10 mouse cellular contexts compared by ENCODE assay signal in genomic region chr9:56824900-56825299, GRCm38 (mm10). TPM values are rescaled to one million over a fixed set of nuclear protein-coding genes. Genes with fewer than 3 reads are reported as not detected.
DNase-seq lines count a peak whose midpoint lies in the region; ATAC-seq lines count a peak whose summit lies in the region.
"Had no signal": no experiment of that assay in that cellular context is flagged by ENCODE, and none has a peak within 500 bp of the region (broad histone marks: within the 10 kb centered on the region; RNA-seq: fewer than 3 reads in every experiment).

No protein-coding gene starts in this region.

- no peak overlapping the region for H3K27ac ChIP-seq in heart, embryonic 11.5 days (ENCODE audit: low read depth, low read length)
- H3K27ac ChIP-seq in embryonic facial prominence, embryonic 14.5 days (replicated peaks; ENCODE audit: low read depth, low read length), result no peak overlapping the region
- H3K27ac ChIP-seq in midbrain, embryonic 14.5 days (replicated peaks; ENCODE audit: low read depth, low read length), result no peak overlapping the region

- WGBS in heart, embryonic 11.5 days (ENCODE audit: insufficient replicate concordance), result 6% methylated on average over 3 of the region's 3 CpGs
- 7% methylated on average over 3 of the region's 3 CpGs for WGBS in embryonic facial prominence, embryonic 14.5 days
- 2% methylated on average over 3 of the region's 3 CpGs for WGBS in midbrain, embryonic 14.5 days

- H3K27me3 ChIP-seq in heart, embryonic 11.5 days (ENCODE audit: control insufficient read depth, insufficient read depth, low read length), result peaks cover 21% of the 10 kb centered on the region
- H3K27me3 ChIP-seq in embryonic facial prominence, embryonic 14.5 days (replicated peaks; ENCODE audit: control insufficient read depth, insufficient read depth, low read length), result no peaks in the 10 kb centered on the region
- H3K27me3 ChIP-seq in midbrain, embryonic 14.5 days (ENCODE audit: control insufficient read depth, insufficient read depth, low read length), result no peaks in the 10 kb centered on the region
- H3K27me3 ChIP-seq: hindbrain, embryonic 15.5 days had no signal

- intact Hi-C loops in heart, postnatal 36 days (cut with DNase I), result loop anchor here (10.0 kb wide), 1 partner anchor 190 kb away; no protein-coding TSS in a partner anchor

- H3K9ac ChIP-seq in heart, embryonic 11.5 days (ENCODE audit: low read depth, low read length), result peak overlapping the region; percentile 46
- H3K9ac ChIP-seq in embryonic facial prominence, embryonic 14.5 days (ENCODE audit: low read depth, low read length), result no peak overlapping the region
- no peak overlapping the region for H3K9ac ChIP-seq in midbrain, embryonic 14.5 days (replicated peaks; ENCODE audit: low read length)

- no peak overlapping the region for H3K4me3 ChIP-seq in heart, embryonic 11.5 days (ENCODE audit: low read depth, low read length)
- no peak overlapping the region for H3K4me3 ChIP-seq in embryonic facial prominence, embryonic 14.5 days (ENCODE audit: low read depth, low read length)
- no peak overlapping the region for H3K4me3 ChIP-seq in midbrain, embryonic 14.5 days (replicated peaks; ENCODE audit: low read depth, low read length)
- H3K4me3 ChIP-seq: myocyte had no signal

- H3K36me3 ChIP-seq in heart, embryonic 11.5 days (ENCODE audit: control insufficient read depth, insufficient read depth, low read length), result no peaks in the 10 kb centered on the region
- no peaks in the 10 kb centered on the region for H3K36me3 ChIP-seq in embryonic facial prominence, embryonic 14.5 days (ENCODE audit: control insufficient read depth, insufficient read depth, low read length)
- H3K36me3 ChIP-seq in midbrain, embryonic 14.5 days (ENCODE audit: control insufficient read depth, insufficient read depth, low read length), result no peaks in the 10 kb centered on the region
- H3K36me3 ChIP-seq: hindbrain, embryonic 15.5 days had no signal

- no peak overlapping the region for H3K4me2 ChIP-seq in heart, embryonic 11.5 days
- no peak overlapping the region for H3K4me2 ChIP-seq in embryonic facial prominence, embryonic 14.5 days (ENCODE audit: low read depth, low read length)
- no peak overlapping the region for H3K4me2 ChIP-seq in midbrain, embryonic 14.5 days (ENCODE audit: low read length)

- no peak for DNase-seq in heart, postnatal 36 days
- DNase-seq in urinary bladder, postnatal 25 days (ENCODE audit: low spot score), result peak; percentile 18
- DNase-seq in urinary bladder, adult 18-20 months (ENCODE audit: low spot score in 2 of 2), result no peak
- DNase-seq in embryonic facial prominence, embryonic 14.5 days (ENCODE audit: low spot score), result peak; percentile 61
- peak; percentile 79 for DNase-seq in midbrain, embryonic 14.5 days
- DNase-seq in T-cell, adult 2 months (ENCODE audit: low spot score), result no peak
- DNase-seq in gastrocnemius, adult 8-10 months (ENCODE audit: low spot score in 2 of 2), result no peak

- peaks cover 11% of the 10 kb centered on the region for H3K4me1 ChIP-seq in heart, embryonic 11.5 days (ENCODE audit: control insufficient read depth, insufficient read depth, low read length)
- H3K4me1 ChIP-seq in embryonic facial prominence, embryonic 14.5 days (ENCODE audit: control insufficient read depth, insufficient read depth, low read length), result peaks cover 7% of the 10 kb centered on the region; the same call in 1 of the 2 replicates
- H3K4me1 ChIP-seq in midbrain, embryonic 14.5 days (ENCODE audit: control insufficient read depth, insufficient read depth, low read length), result peaks cover 21% of the 10 kb centered on the region

- no peak for ATAC-seq in heart, embryonic 11.5 days (replicated peaks; ENCODE audit: insufficient number of reproducible peaks, low FRiP score, low TSS enrichment)
- 0 out of 2 replicates have a peak, but pooled peaks have one; percentile 15 for ATAC-seq in embryonic facial prominence, embryonic 14.5 days (ENCODE audit: low read depth)
- no peak for ATAC-seq in midbrain, embryonic 14.5 days (ENCODE audit: low FRiP score, low TSS enrichment)

- H3K9me3 ChIP-seq in heart, embryonic 11.5 days (replicated peaks; ENCODE audit: control insufficient read depth, low read length), result no peaks in the 10 kb centered on the region
- no peaks in the 10 kb centered on the region for H3K9me3 ChIP-seq in embryonic facial prominence, embryonic 14.5 days (ENCODE audit: control insufficient read depth, low read length)
- H3K9me3 ChIP-seq in midbrain, embryonic 14.5 days (ENCODE audit: control insufficient read depth, low read length), result no peaks in the 10 kb centered on the region
- H3K9me3 ChIP-seq: hindbrain, embryonic 15.5 days had no signal

RNA-seq across cellular contexts. Expression of gene Lingo1, which starts 28.6 kb away (rescaled TPM):
- 2.2 and 2.4 TPM in 2 replicates for polyA plus RNA-seq in heart, embryonic 11.5 days (2014; fragmentation: Nextera tagmentation; extraction: Ambion mirVana)
- total RNA-seq in heart, postnatal 36 days (2021), result 1 to 10 TPM in 1 of 2 experiments, under 1 TPM in 1; 0.73 to 1.4 TPM
- 6.4 and 8.3 TPM in 2 replicates for polyA plus RNA-seq in embryonic facial prominence, embryonic 14.5 days (2014; fragmentation: Nextera tagmentation; extraction: Ambion mirVana)
- 49.4 and 72.2 TPM in 2 replicates for polyA plus RNA-seq in midbrain, embryonic 14.5 days (2014; fragmentation: Nextera tagmentation; extraction: Ambion mirVana)
- under 1 TPM; 0.22 to 0.92 (median 0.67) TPM for total RNA-seq in gastrocnemius, adult 8-10 months (2022)

RNA-seq across cellular contexts. Expression of gene Odf3l1, which starts 39.6 kb away (rescaled TPM):
- polyA plus RNA-seq in heart, embryonic 11.5 days (2014; fragmentation: Nextera tagmentation; extraction: Ambion mirVana), result 0.82 and 0.87 TPM in 2 replicates
- total RNA-seq in heart, postnatal 36 days (2021), result not detected
- 1.7 and 2.7 TPM in 2 replicates for polyA plus RNA-seq in embryonic facial prominence, embryonic 14.5 days (2014; fragmentation: Nextera tagmentation; extraction: Ambion mirVana)
- polyA plus RNA-seq in midbrain, embryonic 14.5 days (2014; fragmentation: Nextera tagmentation; extraction: Ambion mirVana), result not detected in 2 replicates
- under 1 TPM in 1 of 4 experiments, not detected in 3; 0.27 TPM for total RNA-seq in gastrocnemius, adult 8-10 months (2022)

RNA-seq across cellular contexts. Expression of gene Cspg4, which starts 39.9 kb away (rescaled TPM):
- 18.6 and 22.0 TPM in 2 replicates for polyA plus RNA-seq in heart, embryonic 11.5 days (2014; fragmentation: Nextera tagmentation; extraction: Ambion mirVana)
- total RNA-seq in heart, postnatal 36 days (2021), result 10 to 100 TPM; 14.7 to 16.7 TPM
- polyA plus RNA-seq in embryonic facial prominence, embryonic 14.5 days (2014; fragmentation: Nextera tagmentation; extraction: Ambion mirVana), result 34.8 and 35.1 TPM in 2 replicates
- 4.1 TPM in 2 replicates for polyA plus RNA-seq in midbrain, embryonic 14.5 days (2014; fragmentation: Nextera tagmentation; extraction: Ambion mirVana)
- 1 to 10 TPM; 3.2 to 5.4 (median 4.2) TPM for total RNA-seq in gastrocnemius, adult 8-10 months (2022)

Comparison
In these comparisons a context has a peak if more than half of its experiments do, and no peak if none do; other contexts are left out.
1. DNase-seq: peak in urinary bladder, postnatal 25 days (single experiment), embryonic facial prominence, embryonic 14.5 days (single experiment) and midbrain, embryonic 14.5 days (single experiment); none in heart, postnatal 36 days (0 of 2), urinary bladder, adult 18-20 months (0 of 2), T-cell, adult 2 months (single experiment) and gastrocnemius, adult 8-10 months (0 of 2).